Mouse (Mus musculus) hindbrain, postnatal 0 days (tissue): Measurements from ENCODE around the gene Gm20388. TPM values are rescaled to one million over a fixed set of nuclear protein-coding genes. Genes with fewer than 3 reads are reported as not detected.

Experiments used
- ATAC-seq: fragments of 200-750 bp; cut with Nextera tagmentation; 2 replicates; pipeline ENCODE4 v1.8.0; 2017; ENCODE audit warnings: mild to moderate bottlenecking, moderate TSS enrichment, moderate library complexity
- DNase-seq: peaks from one replicate; pipeline ENCODE4 v3.0.0-alpha.2; 2015; ENCODE audit warnings: low spot score
- H3K27ac ChIP-seq: fragments of 300-500 bp; sonication (generic); 2 replicates; pipeline ENCODE4 v1.5.1; 2014; ENCODE audit warnings: mild to moderate bottlenecking
- H3K27me3 ChIP-seq: fragments of 300-500 bp; sonication (generic); 2 replicates; pipeline ENCODE4 v1.6.1; 2014; ENCODE audit warnings: low read length, mixed read lengths; ENCODE audit not compliant: insufficient read depth
- H3K36me3 ChIP-seq: fragments of 300-500 bp; sonication (generic); 2 replicates; pipeline ENCODE4 v1.6.1; 2014; ENCODE audit warnings: low read length, mixed read lengths; ENCODE audit not compliant: insufficient read depth
- H3K4me1 ChIP-seq: fragments of 300-500 bp; sonication (generic); 2 replicates; pipeline ENCODE4 v1.6.1; 2014; ENCODE audit warnings: antibody characterized with exemption, low read length, mixed read lengths; ENCODE audit not compliant: insufficient read depth
- H3K4me2 ChIP-seq: fragments of 300-500 bp; sonication (generic); 2 replicates; pipeline ENCODE4 v1.6.1; 2014; ENCODE audit warnings: low read depth, mild to moderate bottlenecking, low read length, moderate library complexity, mixed read lengths
- H3K4me3 ChIP-seq: fragments of 300-500 bp; sonication (generic); 2 replicates; pipeline ENCODE4 v1.5.1; 2014; ENCODE audit warnings: low read length
- H3K9ac ChIP-seq: fragments of 300-500 bp; sonication (generic); replicated peaks from 2 replicates; pipeline ENCODE4 v1.6.1; 2014; ENCODE audit warnings: mild to moderate bottlenecking, low read length, moderate library complexity, mixed read lengths
- H3K9me3 ChIP-seq: fragments of 300-500 bp; sonication (generic); 2 replicates; pipeline ENCODE4 v1.6.1; 2016; ENCODE audit warnings: low read length, mixed read lengths
- CTCF ChIP-seq: IDR thresholded peaks from 2 replicates; pipeline ENCODE4 v1.5.1; 2016; ENCODE audit warnings: antibody characterized with exemption, control low read depth, low read depth
- WGBS: fragments of 180-500 bp; shearing (Covaris S2); extraction: QIAGEN DNeasy Blood & Tissue Kit; methylation state at CpG from one replicate; pipeline ENCODE4 v1.1.7; 2014; 5-methylcytosine and 5-hydroxymethylcytosine counted together
- polyA plus RNA-seq: library from polyadenylated mRNA; unstranded; fragments of >200 nt; fragmentation: Nextera tagmentation; extraction: Ambion mirVana; gene quantifications from 2 replicates; pipeline ENCODE4 v1.2.1, GENCODE M21; 2015
- total RNA-seq: library from RNA; depleted of rRNA; stranded (reverse); fragments of >200 nt; gene quantifications from 2 replicates; pipeline ENCODE4 v1.2.3, GENCODE M21; 2014

Gm20388 gene
- total and polyA plus RNA-seq, 2 experiments from 2014 or later: 71.3 TPM; not detected in 1

GRCm38 (mm10) chr8:121541862-121542261, 1631.2 kb downstream of the Gm20388 start:
- no peaks in the 10 kb centered on the region for H3K36me3 ChIP-seq
- DNase-seq: no peak
- no peak for TF ChIP-seq CTCF

GRCm38 (mm10) chr8:121542901-121543300, 1632.3 kb downstream of the Gm20388 start:
- Histone ChIP-seq H3K9me3 (no peaks in the 10 kb centered on the region), H3K4me1 (0 out of 2 replicates have a peak, but pooled peaks cover 2% of the 10 kb centered on the region), H3K4me3 (no peak overlapping the region), H3K4me2 (no peak overlapping the region), H3K36me3 (no peaks in the 10 kb centered on the region), H3K27me3 (no peaks in the 10 kb centered on the region), H3K9ac (no peak overlapping the region), H3K27ac (no peak overlapping the region)
- ATAC-seq (no peak), DNase-seq (no peak)
- no peak for TF ChIP-seq CTCF
- 44% methylated on average over 13 of the region's 13 CpGs for WGBS

More at GRCm38 (mm10) chr8:121541862-121542261, 1631.2 kb downstream of the Gm20388 start:
- H3K27me3 ChIP-seq: no peaks in the 10 kb centered on the region
- H3K4me2 ChIP-seq: no peak overlapping the region
- no peak overlapping the region for H3K9ac ChIP-seq
- 83% methylated on average over 19 of the region's 19 CpGs for WGBS
- H3K4me3 ChIP-seq: no peak overlapping the region
- no peak overlapping the region for H3K27ac ChIP-seq
- no peaks in the 10 kb centered on the region for H3K4me1 ChIP-seq
- no peak for ATAC-seq
- no peaks in the 10 kb centered on the region for H3K9me3 ChIP-seq

GRCm38 (mm10) chr8:121544276-121544785, 1633.7 kb downstream of the Gm20388 start, which contains the start of gene 1700018B08Rik:
Gene 1700018B08Rik, minus strand, starts transcription at chr8:121544320.
- TF ChIP-seq CTCF: no peak
- Histone ChIP-seq H3K9me3 (no peaks in the 10 kb centered on the region), H3K4me3 (no peak within 1 kb of the TSS), H3K4me1 (0 out of 2 replicates have a peak, but pooled peaks cover 2% of the 10 kb centered on the region), H3K27ac (no peak within 1 kb of the TSS), H3K9ac (no peak within 1 kb of the TSS), H3K4me2 (no peak within 1 kb of the TSS), H3K36me3 (no peaks in the 10 kb centered on the region; the same call in 1 of the 2 replicates), H3K27me3 (no peaks in the 10 kb centered on the region)
- WGBS: 87% methylated on average over 12 of the region's 12 CpGs
- no peak for ATAC-seq
- no peak for DNase-seq

GRCm38 (mm10) chr8:121544936-121545335, 1634.3 kb downstream of the Gm20388 start:
- Histone ChIP-seq H3K9ac (no peak overlapping the region), H3K27ac (no peak overlapping the region), H3K9me3 (no peaks in the 10 kb centered on the region), H3K4me2 (no peak overlapping the region), H3K4me3 (no peak overlapping the region), H3K36me3 (peaks cover 2% of the 10 kb centered on the region; the same call in 1 of the 2 replicates), H3K4me1 (0 out of 2 replicates have a peak, but pooled peaks cover 2% of the 10 kb centered on the region), H3K27me3 (no peaks in the 10 kb centered on the region)
- 85% methylated on average over 11 of the region's 11 CpGs for WGBS
- no peak for TF ChIP-seq CTCF
- DNase-seq (no peak), ATAC-seq (no peak)

- Histone ChIP-seq H3K9ac (no peak overlapping the region), H3K4me2 (no peak overlapping the region), H3K36me3 (peaks cover 16% of the 10 kb centered on the region), H3K27me3 (no peaks in the 10 kb centered on the region), H3K4me1 (0 out of 2 replicates have a peak, but pooled peaks cover 2% of the 10 kb centered on the region), H3K27ac (no peak overlapping the region), H3K9me3 (no peaks in the 10 kb centered on the region), H3K4me3 (no peak overlapping the region)
- DNase-seq (peak; percentile 89), ATAC-seq (peak; percentile 48; the same call in 1 of the 2 replicates)
- 7% methylated on average over 7 of the region's 7 CpGs for WGBS
- TF ChIP-seq CTCF: peak; percentile 93
These were observed 1636.5 kb downstream of the Gm20388 start for GRCm38 (mm10) chr8:121547132-121547531.

- 0 out of 2 replicates have a peak, but pooled peaks cover 2% of the 10 kb centered on the region for H3K4me1 ChIP-seq
- H3K4me3 ChIP-seq: no peak overlapping the region
- no peak overlapping the region for H3K27ac ChIP-seq
- ATAC-seq: no peak
- 84% methylated on average over 6 of the region's 6 CpGs for WGBS
- DNase-seq: no peak
- no peaks in the 10 kb centered on the region for H3K9me3 ChIP-seq
- H3K27me3 ChIP-seq: no peaks in the 10 kb centered on the region
- H3K36me3 ChIP-seq: peaks cover 41% of the 10 kb centered on the region
- H3K9ac ChIP-seq: no peak overlapping the region
- H3K4me2 ChIP-seq: no peak overlapping the region
- no peak for TF ChIP-seq CTCF
These were observed 1639.4 kb downstream of the Gm20388 start for GRCm38 (mm10) chr8:121550056-121550455.
